Mouse (Mus musculus) left cerebral cortex, adult 18-20 months (tissue): ENCODE data around the gene Cyp2b19. TPM values are rescaled to one million over a fixed set of nuclear protein-coding genes. Genes with fewer than 3 reads are reported as not detected.

Experiments used
- total RNA-seq, 2 experiments: library from RNA; stranded (reverse); gene quantifications; 2 replicates each; pipeline ENCODE4 v1.2.3; 2021

The Cyp2b19 gene
- total RNA-seq, 2 experiments from 2014 or later, result not detected

Other genes with a start within 250 kb of the Cyp2b19 start
- gene Nlrp9a, start 222.1 kb upstream of the Cyp2b19 start, total RNA-seq, result not detected
- not detected for gene Vmn1r185, start 138.7 kb upstream of the Cyp2b19 start, total RNA-seq
- gene Cyp2b23, start 70.7 kb upstream of the Cyp2b19 start, total RNA-seq, result not detected
- not detected for gene Cyp2g1, start 51.8 kb downstream of the Cyp2b19 start, total RNA-seq
- under 1 TPM in 1 of 2 experiments, not detected in 1; 0.56 TPM for gene Cyp2a5, start 78.2 kb downstream of the Cyp2b19 start, total RNA-seq
- gene Cyp2a22, start 182.2 kb downstream of the Cyp2b19 start, total RNA-seq, result not detected